Mouse (Mus musculus): ENCODE results near the gene Tmem131.
A peak's percentile ranks its signal among the peaks of the same experiment; 100 is the strongest.
"Not testable (repeated sequence)": the region's sequence is repeated elsewhere in the genome, so short reads cannot be mapped to it uniquely, and the experiment has no call there.

Gene Tmem131

DNA sequence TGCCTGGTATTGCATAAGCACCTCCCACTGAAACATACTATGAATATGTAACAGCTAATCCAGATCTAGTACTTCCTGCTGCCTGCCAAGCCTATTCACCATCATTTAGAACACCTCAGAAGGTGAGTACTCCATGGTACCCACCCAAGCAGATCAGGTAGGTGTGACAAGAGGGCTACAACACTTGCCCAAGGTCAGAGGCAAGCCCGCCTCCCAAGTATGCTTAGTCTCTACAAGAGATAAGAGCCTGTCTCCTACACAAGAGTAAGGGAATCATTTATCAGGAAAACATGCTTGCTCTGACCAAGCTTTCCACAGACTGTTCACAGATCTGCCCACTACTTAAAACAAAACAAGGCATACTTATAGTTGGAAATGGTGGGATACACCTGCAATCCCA lies 26.0 kb downstream of the Tmem131 start:
- DNase-seq (ENCODE audit: extremely low spot score) = no peak

DNA sequence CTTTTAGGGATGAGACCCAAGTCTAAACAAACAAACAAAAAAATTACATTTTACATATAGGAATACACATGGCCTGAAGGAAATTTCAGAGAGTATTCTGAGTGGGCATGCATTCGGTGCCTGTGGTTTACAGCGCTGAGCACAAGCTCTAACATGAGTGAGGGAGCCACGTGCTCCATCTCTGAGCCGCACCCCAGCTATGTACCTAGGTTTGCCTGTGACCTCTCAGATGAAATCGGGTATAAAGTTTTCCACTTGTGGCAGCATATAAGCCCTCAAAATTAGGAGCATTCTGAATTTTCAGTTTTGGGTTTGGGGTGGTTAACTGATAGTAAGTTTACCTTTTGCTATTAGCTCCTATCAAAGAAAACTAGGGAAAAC lies 28.3 kb downstream of the Tmem131 start:
- DNase-seq (ENCODE audit: extremely low spot score) = no peak

DNA sequence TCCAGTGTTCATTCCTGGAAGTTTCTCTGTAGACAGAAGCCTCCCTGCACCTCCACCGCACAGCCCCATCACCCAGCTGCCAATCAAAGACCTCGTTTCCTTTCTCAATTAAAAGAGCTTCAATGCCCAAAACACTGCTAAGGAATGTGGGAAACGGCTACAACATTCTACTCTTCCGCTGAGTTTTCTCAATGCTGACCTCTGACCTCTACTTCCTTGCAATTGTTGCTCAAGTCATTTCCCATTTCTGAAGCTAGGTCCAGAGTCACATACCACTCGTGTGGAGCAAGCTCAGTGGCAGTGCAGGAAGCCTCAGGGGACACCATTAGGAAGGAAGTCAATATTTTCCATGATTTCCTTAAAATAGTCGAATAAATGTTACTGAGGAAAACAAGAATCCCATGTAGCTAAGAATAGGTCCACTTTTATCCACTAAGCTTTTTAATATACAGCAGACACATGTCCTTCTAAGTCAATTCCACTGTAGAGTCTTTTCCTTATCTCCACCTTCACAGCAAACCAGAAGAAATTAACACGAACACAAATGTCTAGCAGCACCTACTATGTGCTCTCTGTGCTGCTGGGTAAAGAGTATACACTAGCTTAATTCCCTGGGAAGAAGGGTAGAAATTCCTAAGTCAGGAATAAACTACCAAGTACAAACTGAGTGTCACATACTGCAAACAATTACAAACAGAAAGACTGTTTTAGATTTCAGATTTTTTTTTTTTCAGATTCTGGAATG lies 28.8 kb downstream of the Tmem131 start:
- DNase-seq (ENCODE audit: extremely low spot score) = peak; percentile 39

DNA sequence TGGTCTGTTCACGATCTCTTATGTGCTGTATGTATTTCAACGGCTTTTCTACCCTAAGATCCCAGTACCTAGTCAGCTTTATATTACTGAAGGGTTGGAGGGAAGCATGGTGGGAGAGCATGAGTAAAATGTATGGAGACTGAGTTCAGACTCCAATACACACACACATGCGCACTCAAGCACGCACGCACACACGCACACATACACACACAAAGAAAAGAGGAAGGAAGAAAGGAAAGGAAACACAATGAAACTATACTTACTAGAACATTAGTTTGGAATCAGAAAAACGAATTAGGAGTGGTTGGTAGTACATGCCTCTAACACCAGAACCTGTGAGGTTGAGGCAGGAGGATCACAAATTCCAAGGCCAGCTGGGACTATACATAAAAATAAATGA lies 29.7 kb downstream of the Tmem131 start:
- no peak for DNase-seq (ENCODE audit: extremely low spot score)

DNA sequence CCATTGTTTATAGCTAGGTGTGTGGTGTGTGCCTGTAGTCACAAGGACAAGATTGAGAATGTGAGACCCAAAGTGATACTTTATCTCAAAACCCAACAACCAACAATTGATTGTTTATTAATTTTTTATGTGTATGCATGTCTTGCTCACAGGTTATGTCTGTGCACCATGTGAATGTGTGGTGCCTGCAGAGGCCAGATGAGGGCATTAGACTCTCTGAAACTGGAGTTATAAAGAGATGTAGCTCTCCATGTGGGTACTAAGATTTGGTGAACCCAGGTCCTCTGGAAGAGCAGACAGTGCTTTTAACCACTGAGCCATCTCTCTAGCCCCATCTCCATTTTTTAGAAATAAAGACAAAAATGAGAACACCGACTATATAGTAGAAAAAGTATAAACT lies 31.2 kb downstream of the Tmem131 start:
- no peak for DNase-seq (ENCODE audit: extremely low spot score)

DNA sequence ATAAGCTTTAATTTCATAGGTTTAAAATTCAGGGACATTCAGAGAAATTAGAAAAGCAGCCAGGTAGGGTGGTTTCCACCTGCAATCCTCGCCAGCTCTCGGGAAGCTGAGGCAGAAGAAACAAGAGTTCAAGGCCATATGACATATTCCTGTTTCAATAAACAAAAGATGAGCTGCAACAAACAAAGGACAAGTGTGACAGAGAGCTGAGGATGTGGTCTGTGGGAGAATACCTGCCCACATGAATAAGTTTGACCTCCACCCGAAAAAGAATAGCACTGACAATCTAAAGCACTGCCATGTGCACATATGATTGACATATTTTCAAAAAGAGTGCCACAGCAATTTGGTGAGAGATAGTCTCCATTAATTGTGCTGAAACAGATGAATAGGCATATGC lies 31.9 kb downstream of the Tmem131 start:
- DNase-seq (ENCODE audit: extremely low spot score) = no peak

DNA sequence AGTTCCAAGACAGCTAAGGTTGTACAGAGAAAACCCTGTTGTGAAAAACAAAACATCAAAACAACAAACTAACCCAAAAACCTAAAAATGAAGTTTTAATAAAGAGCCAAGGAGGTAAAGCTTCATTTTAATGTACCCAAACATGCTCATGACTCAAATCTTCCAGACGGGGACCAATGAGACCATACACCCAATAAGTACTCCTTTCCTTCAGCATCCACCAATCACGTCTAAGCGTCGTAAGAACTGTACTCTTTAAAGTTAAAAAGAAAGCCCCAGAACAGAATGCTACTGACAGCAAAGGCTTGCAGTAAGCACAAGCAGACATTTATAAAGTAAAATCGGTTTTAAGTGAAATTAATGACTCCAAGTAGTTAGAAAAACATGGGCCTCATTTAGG lies 33.1 kb downstream of the Tmem131 start:
- DNase-seq (ENCODE audit: extremely low spot score) = no peak

DNA sequence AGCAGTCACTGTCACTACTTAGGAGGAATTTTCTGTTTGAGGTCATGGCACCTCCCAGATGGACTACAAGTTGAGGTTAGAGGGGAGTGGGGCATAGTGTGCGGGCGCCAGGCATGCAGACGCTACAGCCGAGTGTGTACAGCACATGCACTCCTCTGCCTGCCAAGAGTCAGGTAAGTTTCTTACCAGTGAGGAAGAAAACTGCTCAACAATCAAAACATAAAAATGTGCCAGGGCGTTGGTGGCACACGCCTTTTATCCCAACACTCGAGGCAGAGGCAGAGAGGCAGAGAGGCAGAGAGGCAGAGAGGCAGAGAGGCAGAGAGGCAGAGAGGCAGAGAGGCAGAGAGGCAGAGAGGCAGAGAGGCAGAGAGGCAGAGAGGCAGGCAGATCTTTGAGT lies 33.5 kb downstream of the Tmem131 start:
- DNase-seq (ENCODE audit: extremely low spot score) = not testable (repeated sequence)

DNA sequence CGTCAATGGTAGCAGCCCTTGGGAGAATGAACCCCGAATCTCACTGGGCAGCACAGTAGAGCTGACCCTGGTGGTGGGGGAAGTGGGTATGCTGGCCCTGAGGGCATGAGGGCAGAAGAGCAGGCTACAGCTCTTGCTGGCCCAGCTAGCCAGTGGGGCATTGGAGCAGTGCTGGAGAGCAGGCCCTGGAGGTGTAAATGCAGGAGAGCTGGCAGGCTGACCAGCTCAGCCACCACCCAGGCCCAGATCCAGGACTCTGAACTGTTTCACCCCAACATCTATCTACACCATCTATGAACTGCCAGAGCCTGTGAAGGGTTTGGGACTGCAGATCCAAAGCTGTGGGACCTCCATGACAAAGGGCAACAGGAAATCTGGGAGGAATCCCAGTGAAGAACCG lies 38.2 kb downstream of the Tmem131 start:
- no peak for DNase-seq (ENCODE audit: extremely low spot score)

DNA sequence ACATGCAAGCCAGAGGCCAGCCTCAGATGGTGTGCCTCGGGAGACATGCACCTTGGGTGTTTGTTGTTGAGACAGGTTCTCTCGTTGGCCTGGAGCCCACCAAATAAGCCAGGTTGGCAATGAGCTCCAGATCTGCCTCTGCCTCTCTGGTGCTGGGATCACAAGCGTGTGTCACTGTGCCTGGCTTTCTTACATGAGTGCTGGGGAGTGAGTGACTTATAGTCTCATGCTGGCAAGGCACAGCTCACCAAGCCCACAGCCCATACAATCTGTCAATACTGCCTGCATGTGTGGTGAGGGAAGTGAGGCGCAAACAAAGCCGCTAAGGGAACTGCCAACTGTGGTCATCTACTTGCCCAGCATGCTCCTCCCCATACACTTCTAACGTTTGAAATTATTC lies 39.0 kb downstream of the Tmem131 start:
- no peak for DNase-seq (ENCODE audit: extremely low spot score)

DNA sequence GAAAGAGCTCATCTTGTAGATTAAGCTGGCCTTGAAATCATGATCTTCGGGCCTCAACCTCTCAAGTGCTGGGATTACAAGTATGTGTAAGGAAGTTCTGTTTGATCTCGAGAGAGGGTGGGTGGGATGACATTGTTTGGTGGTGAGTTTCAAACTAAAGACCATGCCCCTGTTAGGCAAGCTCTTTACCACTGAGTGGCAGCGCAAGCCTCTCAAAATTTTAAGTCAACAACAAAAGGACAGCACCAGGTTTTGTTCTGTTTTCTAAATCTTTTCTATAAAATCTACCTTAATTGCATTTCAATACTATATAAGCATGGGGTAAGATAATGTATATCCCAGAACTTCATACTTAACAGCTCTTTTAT lies 39.4 kb downstream of the Tmem131 start:
- no peak for DNase-seq (ENCODE audit: extremely low spot score)

DNA sequence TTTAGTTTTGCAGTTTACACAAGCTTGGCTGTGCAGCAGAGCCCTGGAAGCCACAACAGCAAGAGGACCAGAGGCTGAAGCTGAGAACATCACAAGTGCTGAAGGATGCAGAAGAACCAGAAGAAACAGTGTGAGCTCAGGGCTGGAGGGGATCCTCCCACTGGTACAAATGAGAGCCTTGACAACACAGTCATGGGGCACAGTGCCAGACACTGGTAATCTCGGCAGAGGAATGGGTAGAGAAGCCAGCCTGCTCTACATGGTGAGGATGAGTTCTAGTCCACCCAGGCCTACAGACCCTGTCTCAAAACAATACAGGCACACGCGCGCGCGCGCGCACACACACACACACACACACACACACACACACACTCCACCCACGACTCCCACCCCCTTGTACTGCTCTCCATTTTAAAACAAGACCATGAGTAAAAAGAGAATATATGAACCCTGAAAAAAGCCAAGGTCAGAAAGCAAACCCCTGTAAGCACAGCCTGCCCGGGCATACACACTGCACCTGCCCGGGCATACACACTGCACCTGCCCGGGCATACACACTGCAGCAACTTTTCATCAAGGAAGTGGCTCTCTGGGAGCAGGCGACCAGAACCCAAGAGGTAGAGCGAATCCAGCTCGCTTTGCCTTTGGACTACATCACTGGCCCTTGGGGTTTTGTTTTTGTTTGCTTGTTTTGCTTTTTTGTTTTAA lies 39.9 kb downstream of the Tmem131 start:
- DNase-seq (ENCODE audit: extremely low spot score) = no peak

DNA sequence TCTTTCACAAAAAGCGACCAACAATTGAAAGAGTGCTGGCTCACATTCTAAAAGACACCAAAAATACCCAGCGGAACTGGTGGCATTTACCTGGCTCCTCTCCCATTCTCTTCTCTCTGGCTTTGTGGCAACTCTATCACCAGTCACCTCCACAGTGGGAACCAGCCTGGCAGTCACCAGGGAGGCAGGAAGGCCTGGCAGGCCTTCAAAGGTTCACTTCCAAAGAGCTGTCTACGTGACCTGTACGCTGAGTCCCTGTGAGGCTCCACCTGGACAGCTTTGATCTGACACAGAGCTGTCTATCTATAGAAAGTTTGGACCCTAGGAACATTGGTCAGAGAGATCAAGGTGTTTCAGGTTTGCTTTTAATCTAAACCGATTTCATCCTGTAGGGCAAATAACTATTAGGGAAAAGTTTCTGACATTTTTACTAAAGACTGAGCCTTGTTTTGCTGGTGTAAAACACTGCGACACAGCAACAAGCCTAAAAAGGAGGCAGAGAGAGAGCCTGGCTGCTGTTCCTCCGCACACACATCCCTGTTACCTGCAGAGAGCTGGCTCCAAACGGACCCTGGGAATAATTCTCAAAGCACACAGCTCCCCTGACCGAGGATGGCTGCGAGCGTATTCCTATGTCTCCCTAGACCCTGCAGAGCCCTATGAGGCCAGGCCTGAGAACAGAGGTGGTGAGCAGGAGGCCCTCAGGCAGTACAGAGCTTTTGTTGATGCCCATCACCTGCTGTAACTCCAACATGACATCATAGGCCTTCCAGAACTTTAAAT lies 40.7 kb downstream of the Tmem131 start:
- no peak for DNase-seq (ENCODE audit: extremely low spot score)

DNA sequence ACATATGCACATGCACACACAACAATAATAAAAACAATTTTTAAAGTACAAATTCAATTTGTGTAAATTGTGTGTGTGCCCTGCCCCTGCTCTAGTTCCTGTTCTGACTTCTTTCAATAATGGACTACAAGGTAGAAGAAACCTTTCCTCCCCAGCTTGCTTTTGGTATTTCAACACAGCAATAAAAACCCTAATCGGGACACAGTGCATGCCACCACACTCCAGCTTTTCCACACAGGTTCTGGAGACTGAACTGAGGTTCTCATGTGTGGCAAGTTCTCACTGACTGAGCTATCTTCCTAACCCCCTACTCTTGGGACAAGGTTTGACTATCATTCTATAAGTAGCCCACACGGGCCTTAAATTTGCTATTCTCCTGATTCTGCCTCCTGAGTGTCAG lies 43.8 kb downstream of the Tmem131 start:
- no peak for DNase-seq (ENCODE audit: extremely low spot score)

DNA sequence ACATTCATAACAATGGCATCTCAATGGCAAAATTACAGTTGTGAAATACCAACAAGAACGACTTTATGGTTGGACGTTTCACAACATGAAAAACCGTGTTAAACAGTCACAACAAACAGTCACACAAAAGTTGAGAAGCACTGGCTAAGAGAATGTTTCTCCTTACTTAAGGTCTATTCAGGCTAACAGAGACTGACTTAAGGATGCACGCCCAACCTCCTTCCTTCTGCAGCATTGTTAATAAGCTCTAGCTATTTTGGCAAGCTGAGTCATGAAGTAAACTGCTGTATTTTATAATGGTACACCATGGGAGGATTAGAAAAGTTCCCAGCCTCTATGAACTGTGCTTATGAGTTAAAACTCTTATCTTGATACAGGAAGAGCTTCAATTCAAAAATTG lies 47.0 kb downstream of the Tmem131 start:
- DNase-seq (ENCODE audit: extremely low spot score) = no peak

DNA sequence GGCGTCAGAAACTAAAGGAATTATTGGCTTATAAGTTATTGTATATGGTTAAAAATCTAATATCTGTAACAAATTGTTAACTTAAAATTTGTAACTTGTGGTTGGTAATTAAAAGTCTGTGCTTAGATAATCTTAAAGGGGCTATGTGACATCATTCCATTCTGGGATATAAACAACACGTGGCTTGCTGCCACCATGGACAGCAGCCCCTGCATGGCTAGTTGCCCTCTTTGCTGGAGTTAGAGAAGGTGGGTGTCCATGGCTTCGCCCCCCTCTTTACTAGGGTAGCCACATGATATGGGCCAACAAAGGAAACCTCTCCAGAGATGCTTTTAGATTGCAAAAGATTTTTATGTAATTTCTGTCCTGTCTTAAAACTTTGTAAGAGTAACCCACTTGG lies 48.0 kb downstream of the Tmem131 start:
- DNase-seq (ENCODE audit: extremely low spot score) = no peak

DNA sequence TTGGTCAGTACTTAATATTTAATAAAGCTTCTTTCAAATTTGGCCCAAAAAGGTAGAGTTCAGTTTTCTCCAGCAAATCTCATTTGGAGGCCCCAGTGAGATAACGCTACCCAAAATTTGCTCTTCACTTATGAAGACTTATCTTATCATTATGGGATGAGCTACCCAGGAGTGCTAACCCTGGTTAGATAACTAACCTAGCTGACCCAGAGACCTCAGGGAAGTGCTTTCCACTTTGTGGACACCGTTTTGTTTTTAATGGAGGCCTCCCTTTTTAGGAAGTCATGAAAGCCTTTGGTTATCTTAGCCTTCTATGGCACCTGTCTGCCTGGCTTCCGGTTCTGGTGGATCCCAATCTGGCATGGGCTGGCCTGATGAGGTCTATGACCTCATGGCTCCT lies 49.3 kb downstream of the Tmem131 start:
- DNase-seq (ENCODE audit: extremely low spot score) = no peak

DNA sequence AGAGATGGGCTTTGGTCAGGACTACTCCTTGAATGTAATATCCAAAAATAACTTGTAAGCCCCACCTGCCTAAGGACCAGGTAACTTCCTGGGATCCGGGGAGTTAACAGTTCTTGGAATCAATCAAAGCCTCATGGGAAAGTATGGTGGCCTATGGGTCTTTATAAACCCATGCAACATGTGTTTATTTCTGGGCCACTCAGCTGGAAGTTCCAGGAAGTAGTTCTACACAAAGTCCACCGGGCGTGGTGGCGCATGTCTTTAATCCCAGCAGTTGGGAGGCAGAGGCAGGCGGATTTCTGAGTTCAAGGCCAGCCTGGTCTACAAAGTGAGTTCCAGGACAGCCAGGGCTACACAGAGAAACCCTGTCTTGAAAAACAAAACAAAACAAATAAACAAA lies 49.7 kb downstream of the Tmem131 start:
- not testable (repeated sequence) for DNase-seq (ENCODE audit: extremely low spot score)

DNA sequence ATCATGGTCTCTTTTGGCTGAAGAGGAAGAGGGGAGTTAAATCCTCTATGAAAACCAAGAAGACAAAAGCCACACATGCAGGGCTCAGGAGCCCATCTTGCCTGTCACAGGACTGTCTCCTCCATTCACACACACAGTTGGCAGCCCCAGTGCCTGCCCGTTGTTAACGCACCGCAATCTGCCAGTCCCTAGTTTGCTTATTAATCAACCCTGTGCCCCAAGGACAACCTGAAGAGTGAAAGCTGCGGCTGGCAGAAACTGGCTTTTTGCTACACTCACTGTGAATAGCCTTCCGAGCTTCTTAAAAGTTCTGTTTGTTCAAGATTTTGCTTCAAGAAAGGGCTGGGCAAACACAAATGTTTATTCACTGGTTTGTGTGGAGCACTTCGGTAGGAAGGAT lies 50.3 kb downstream of the Tmem131 start:
- DNase-seq (ENCODE audit: extremely low spot score) = no peak

DNA sequence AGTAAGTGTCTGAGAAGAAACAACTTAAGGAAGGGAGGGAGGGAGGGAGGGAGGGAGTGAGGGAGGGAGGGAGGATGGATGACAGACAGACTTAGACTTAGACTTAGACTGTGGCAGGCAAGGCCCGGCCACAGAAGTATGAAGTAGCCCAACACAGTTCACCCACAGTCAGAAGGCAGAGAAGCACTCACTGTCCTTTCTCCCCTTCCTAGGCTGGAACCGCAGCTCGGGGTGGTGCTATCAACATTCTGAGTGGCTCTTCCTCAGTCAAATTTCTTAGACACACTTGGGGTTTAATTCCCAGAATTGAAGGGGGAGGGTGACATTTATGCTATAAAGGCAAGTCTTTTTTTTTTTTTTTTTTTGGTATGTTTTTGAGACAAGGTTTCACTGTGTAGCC lies 51.0 kb downstream of the Tmem131 start:
- no peak for DNase-seq (ENCODE audit: extremely low spot score)

DNA sequence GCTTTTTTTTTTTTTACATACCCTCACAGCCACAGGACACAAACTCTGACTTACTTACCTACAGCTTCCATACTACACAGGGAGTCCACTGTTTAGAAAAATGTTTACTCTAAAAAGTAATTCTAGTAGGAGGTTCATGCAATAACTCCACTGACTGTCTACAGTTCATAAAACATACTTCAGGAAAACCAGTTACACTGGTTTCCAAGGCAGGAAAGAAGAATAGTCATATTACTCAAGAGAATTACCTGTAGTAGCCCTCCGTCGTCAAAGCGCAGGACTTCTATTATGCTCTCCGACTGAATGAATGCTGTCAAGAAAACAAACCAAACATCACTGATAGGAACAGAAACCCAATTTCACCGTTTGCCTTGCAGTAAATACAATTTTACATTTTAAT lies 54.5 kb downstream of the Tmem131 start:
- DNase-seq (ENCODE audit: extremely low spot score) = no peak

DNA sequence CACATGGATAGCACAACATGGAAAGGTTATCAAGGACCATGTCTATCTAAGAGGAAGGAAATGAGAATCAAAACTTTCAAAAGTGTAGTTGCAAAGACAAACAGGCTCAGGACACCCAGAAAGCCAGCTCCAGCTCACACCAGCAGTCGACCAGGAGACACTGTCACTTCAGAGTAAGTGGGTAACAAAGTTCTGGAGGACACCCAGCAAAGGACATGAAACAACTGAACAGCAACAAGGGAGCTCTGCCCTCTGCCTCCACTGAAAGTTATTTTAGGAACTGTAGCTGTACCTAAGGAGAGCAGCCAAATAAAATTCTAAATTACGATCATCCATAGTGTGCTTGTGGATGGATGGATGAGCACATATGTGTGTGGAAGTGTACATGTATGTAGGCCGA lies 56.3 kb downstream of the Tmem131 start:
- DNase-seq (ENCODE audit: extremely low spot score) = no peak

DNA sequence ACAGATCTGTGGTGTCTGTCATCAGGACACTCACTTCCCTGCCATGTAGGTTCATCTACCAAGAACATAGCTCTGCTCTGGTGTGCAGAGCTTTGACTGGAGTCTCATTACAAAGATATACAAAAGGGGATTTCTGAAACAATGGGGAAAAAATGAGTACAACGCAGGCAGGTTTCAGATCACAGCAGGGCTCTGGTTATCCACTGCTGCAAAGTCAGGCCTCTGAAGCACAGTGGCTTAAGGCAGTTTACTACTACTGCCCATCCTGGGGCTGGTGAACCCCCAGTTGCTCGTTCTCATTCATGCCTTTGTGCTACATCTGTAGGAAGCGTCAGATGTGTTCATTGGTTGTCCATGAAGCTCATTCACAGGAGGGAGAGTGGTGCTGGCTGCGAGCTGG lies 57.0 kb downstream of the Tmem131 start:
- DNase-seq (ENCODE audit: extremely low spot score) = no peak

All from embryo, embryonic 9.5 days (tissue).